Mouse (Mus musculus) embryonic facial prominence, embryonic 12.5 days (tissue): Measurements from ENCODE around the gene Tcp10b. TPM values are rescaled to one million over a fixed set of nuclear protein-coding genes. Genes with fewer than 3 reads are reported as not detected.
A peak's percentile ranks its signal among the peaks of the same experiment; 100 is the strongest.
"Not testable (repeated sequence)": the region's sequence is repeated elsewhere in the genome, so short reads cannot be mapped to it uniquely, and the experiment has no call there.

Experiments used
- ATAC-seq: fragments of 200-750 bp; cut with Nextera tagmentation; 2 replicates; pipeline ENCODE4 v1.8.0; 2017; ENCODE audit not compliant: insufficient number of reproducible peaks, insufficient read depth, low FRiP score, low TSS enrichment
- H3K27ac ChIP-seq: fragments of 300-500 bp; sonication (generic); 2 replicates; pipeline ENCODE4 v1.5.1; 2016; ENCODE audit warnings: mild to moderate bottlenecking
- H3K27me3 ChIP-seq: fragments of 300-500 bp; sonication (generic); 2 replicates; pipeline ENCODE4 v1.6.1; 2016; ENCODE audit warnings: mild to moderate bottlenecking, moderate library complexity
- H3K36me3 ChIP-seq: fragments of 300-500 bp; sonication (generic); 2 replicates; pipeline ENCODE4 v1.6.1; 2016; ENCODE audit warnings: mild to moderate bottlenecking
- H3K4me1 ChIP-seq: fragments of 300-500 bp; sonication (generic); 2 replicates; pipeline ENCODE4 v1.6.1; 2016
- H3K4me2 ChIP-seq: fragments of 300-500 bp; sonication (generic); replicated peaks from 2 replicates; pipeline ENCODE4 v1.6.1; 2016; ENCODE audit warnings: mild to moderate bottlenecking, moderate library complexity
- H3K4me3 ChIP-seq: fragments of 300-500 bp; sonication (generic); 2 replicates; pipeline ENCODE4 v1.5.1; 2016; ENCODE audit warnings: mild to moderate bottlenecking
- H3K9ac ChIP-seq: fragments of 300-500 bp; sonication (generic); 2 replicates; pipeline ENCODE4 v1.6.1; 2016; ENCODE audit warnings: mild to moderate bottlenecking, moderate library complexity
- H3K9me3 ChIP-seq: fragments of 300-500 bp; sonication (generic); 2 replicates; pipeline ENCODE4 v1.6.1; 2016; ENCODE audit warnings: mild to moderate bottlenecking, moderate library complexity
- WGBS: fragments of 180-500 bp; shearing (Covaris S2); methylation state at CpG from one replicate; pipeline ENCODE4 v1.1.7; 2016; 5-methylcytosine and 5-hydroxymethylcytosine counted together
- polyA plus RNA-seq: library from polyadenylated mRNA; unstranded; fragments of >200 nt; fragmentation: Nextera tagmentation; extraction: Ambion mirVana; gene quantifications from 2 replicates; pipeline ENCODE4 v1.2.1, GENCODE M21; 2016

Gene Tcp10b
- not detected in 2 replicates for polyA plus RNA-seq

DNA sequence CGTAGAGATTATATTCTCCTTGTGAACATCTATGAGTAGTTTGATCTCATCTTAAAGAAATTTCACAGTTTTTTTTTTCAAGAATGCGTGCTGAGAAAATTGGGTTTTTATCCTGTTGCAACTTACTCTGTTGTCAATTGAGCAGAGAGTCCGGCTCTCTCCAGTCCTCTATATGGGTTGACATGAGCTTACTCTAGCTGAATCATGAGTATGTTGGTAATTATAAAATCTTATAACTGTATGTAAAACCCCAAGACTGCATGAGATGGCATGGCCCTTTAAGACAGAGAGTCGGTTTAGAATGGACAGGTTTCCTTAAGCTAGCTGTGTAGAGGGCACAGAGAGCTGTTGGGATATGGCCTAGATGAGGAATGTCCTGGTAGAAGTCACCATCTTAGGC is at the start of gene Tcp10b:
Tcp10b (plus strand) TSS at position 301 of the 400 bp plus-strand sequence.
- not testable (repeated sequence) for ATAC-seq, H3K27ac ChIP-seq, H3K27me3 ChIP-seq, H3K36me3 ChIP-seq, H3K9me3 ChIP-seq, H3K4me3 ChIP-seq, H3K9ac ChIP-seq, H3K4me1 ChIP-seq, H3K4me2 ChIP-seq
- 93% methylated on average over 4 of the region's 4 CpGs for whole genome bisulfite sequencing

DNA sequence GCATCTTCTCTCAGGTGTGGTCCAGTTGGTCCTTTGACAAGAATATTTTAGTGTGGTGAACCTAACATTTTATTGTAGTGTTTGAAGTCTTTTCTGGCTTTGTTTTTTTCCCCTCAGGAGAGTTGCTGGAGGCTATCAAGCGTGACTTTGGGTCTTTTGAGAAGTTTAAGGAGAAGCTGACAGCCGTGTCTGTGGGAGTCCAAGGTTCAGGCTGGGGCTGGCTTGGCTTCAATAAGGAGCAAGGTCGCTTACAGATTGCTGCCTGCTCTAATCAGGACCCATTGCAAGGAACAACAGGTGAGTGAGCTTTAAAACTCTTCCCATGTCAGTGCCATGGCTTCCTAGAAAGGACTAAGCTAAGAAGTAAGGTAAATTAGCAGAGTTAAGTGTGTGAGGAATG is 47.6 kb upstream of the Tcp10b start:
- no peak for ATAC-seq
- no peak overlapping the region for H3K27ac ChIP-seq
- H3K4me1 ChIP-seq: peaks cover 8% of the 10 kb centered on the region
- no peak overlapping the region for H3K9ac ChIP-seq
- peaks cover 26% of the 10 kb centered on the region for H3K36me3 ChIP-seq
- 81% methylated on average over 3 of the region's 3 CpGs for WGBS
- no peaks in the 10 kb centered on the region for H3K9me3 ChIP-seq
- no peak overlapping the region for H3K4me3 ChIP-seq
- H3K4me2 ChIP-seq: no peak overlapping the region
- no peaks in the 10 kb centered on the region for H3K27me3 ChIP-seq

DNA sequence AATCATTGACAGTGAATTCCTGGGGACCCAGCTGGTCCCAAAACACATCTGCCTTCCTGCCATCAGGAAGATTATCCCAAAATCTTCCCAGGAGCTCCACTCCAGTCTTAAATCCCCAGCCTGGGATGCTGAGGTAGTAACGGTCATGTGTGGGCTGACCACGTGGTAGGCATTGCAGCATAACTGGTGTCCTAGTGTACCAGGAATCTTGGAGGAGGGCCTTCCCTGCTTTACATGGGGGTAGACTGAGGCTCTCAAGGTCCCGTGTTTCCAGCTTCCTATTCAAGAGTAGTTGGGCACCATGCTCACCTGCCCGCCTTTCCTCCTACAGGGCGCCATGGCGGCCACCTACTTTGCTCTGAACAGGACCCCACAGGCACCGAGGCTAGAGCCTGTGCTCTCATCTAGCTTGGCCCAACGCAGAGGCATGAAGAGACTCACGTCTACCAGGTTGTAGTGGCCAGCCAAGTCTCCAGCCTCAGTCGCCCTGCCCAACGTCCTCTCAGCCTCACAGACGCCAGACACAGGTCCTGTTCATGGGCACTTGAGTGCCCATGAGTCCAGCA is 24.2 kb upstream of the Tcp10b start:
- not testable (repeated sequence) for H3K36me3 ChIP-seq, H3K4me1 ChIP-seq, H3K27ac ChIP-seq, H3K4me2 ChIP-seq, H3K4me3 ChIP-seq, H3K9me3 ChIP-seq, H3K9ac ChIP-seq, H3K27me3 ChIP-seq
- 81% methylated on average over 4 of the region's 12 CpGs for WGBS
- 0 out of 2 replicates have a peak, but pooled peaks have one; percentile 47 for ATAC-seq

DNA sequence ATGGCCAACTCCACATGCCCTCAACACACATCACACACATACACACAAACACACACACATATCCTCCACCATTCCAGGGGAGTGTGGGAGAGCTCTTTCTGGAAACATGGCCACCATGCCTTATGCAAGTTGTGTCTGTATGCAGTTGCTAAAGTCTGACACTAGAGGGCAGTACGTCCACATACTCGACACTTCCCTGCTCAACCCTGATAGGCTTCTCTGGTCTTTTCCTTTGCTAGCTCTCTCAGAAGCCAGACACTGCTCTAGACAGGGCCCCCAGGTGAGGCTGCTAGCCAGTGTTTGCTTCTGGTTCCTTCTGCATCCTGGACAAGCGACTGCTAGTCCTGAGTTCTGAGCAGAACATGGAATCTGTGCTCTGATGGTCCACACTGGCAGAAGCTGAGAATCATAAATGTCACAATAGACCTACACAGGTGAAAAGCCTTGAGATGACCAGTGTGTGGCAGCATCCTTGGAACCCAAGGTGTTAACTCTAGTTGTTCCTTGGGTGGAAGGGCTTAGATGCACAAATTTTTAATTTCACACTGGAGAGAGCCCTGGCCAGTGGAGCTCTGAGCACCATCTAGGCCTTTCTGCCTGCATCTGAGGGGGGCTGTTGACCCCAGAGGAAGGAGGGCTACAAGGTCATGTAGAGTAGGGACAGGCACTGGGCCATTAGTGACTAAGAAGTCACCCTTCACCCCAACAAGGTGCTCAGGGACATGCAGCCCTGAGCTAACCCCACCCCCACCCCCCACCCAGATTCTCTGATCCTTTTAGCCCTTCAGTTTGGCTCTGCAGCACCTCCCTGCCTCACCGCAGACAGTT is 16.8 kb upstream of the Tcp10b start:
- not testable (repeated sequence) for H3K4me1 ChIP-seq, H3K9ac ChIP-seq, H3K27me3 ChIP-seq, H3K4me2 ChIP-seq, H3K36me3 ChIP-seq, H3K27ac ChIP-seq, H3K4me3 ChIP-seq, H3K9me3 ChIP-seq
- WGBS: 8% methylated on average over 4 of the region's 4 CpGs
- peak; percentile 75; the same call in 1 of the 2 replicates for ATAC-seq

DNA sequence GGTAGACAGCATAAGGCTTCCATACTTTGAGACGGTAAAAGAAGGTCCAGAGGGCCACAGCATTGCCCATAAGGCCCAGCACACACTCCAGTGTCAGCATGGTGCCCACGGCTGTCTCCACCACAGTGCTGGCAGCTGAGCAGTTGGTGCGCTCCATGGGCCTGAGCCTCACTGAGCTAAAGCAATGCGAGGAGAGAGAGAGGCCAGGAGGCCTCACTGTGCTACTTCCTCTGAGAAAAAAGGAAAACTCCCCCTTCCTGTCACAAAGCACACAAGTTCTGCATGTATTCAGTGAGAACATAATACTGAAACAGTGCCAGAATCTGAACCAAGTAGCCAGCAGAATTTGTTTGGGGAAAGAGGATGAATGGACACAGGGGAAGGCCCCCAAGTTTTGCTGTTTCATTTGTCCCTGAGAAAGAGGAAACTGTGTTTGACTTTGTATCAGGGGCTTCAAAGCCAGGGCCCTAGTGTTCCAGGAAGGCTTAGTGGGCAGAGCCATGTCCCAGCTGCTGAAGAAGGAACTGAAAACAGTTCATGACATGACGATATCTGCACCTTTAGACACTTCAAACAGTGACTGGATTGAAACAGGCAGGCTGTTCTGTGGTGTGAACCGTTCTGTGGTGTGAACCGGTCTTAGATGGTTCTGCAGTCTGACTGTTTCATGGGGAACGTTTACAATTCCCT is 8.6 kb upstream of the Tcp10b start, which contains the start of gene Gpr31b:
Gpr31b (minus strand) TSS at position 173 of the 690 bp plus-strand sequence.
- H3K9ac ChIP-seq, H3K9me3 ChIP-seq, H3K27ac ChIP-seq, ATAC-seq, H3K36me3 ChIP-seq, H3K4me2 ChIP-seq, H3K4me1 ChIP-seq, H3K27me3 ChIP-seq, H3K4me3 ChIP-seq: not testable (repeated sequence)
- WGBS: 81% methylated on average over 2 of the region's 8 CpGs

DNA sequence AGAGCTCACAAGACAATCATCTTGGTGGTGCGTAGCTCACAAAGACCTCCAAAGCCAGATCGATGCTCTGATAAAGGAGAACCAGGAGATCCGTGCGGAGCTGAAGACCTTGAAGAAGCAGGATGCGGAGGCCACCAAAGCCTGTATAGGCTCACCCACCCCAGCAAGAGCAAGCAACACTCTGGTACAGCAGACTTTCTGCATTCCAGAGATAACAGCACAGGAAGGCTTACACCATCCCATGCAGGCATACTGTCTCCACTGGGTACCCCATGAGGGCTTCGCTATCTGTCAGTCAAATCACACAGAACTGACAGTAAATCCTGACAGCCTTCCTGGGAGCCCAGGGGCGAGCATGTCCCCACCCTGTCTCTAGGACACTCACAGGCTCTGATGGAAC is 2.0 kb downstream of the Tcp10b start:
- H3K4me3 ChIP-seq, ATAC-seq, H3K4me1 ChIP-seq, H3K9ac ChIP-seq, H3K9me3 ChIP-seq, H3K36me3 ChIP-seq, H3K4me2 ChIP-seq, H3K27ac ChIP-seq, H3K27me3 ChIP-seq: not testable (repeated sequence)
- WGBS: 84% methylated on average over 7 of the region's 7 CpGs

DNA sequence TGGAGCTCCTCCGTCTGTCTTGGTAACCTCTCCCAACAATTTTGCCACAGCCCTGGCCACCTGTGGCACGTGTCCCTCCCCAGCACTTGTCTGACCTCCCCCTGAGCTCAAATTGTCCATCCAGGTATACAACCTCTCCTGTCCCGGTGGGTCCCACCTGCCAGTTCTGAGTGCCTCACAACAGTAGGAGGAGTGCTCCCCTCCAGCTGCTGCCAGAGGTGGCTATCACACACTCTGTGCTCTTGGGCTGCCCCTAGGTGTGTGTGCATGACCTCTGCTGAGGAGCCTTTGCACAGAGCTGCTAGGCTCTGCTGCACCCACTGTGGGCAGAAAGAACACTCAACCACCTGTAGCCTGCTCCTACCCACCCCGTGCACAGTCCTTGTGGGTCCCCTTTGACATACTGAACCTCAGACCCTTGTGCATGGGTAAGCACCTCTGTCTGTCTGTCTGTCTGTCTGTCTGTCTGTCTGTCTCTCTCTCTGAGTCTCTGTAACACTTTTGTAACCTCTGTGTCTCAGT is 7.0 kb downstream of the Tcp10b start:
- 80% methylated on average over 1 of the region's 4 CpGs for WGBS
- H3K9ac ChIP-seq, H3K36me3 ChIP-seq, H3K27me3 ChIP-seq, H3K4me2 ChIP-seq, H3K4me3 ChIP-seq, H3K9me3 ChIP-seq, H3K27ac ChIP-seq, H3K4me1 ChIP-seq, ATAC-seq: not testable (repeated sequence)

DNA sequence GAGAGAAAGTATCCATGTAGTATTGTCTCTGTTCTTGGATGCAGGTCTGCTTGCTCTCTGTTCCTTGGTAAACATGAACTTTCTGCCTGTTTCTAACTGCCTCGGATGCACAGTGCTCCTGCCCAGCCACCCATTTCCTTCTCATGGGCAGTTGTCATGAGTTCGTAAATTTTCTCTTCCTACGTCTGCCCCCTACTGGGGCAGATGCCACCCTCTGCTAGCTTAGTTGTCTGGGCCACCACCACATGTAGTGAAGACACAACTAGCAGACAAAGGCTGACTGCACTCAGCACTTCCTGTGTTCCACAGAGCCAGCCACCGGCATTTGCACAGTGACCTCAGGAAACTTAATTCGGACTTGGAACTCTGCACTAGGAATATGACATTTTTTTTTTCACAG is 8.3 kb downstream of the Tcp10b start:
- WGBS: 71% methylated on average over 3 of the region's 5 CpGs

DNA sequence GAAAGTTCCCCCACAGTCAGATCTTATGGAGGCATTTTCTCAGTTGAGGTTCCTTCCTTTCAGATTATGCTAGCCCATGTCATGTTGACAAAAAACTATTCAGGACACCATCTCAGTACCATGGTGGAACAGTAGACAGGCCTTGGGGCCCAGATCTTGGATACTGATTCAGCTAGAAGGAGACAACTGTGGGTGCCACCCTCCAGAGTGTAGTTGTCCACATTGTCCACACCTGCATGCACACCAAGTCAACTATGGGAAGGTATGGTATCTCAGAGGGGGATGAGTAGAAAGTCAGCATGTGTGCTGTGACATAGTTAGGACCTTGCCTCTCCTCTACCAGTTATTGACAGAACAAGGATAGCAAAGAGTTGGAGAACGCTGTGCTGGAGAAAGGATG is 30.6 kb downstream of the Tcp10b start:
- H3K36me3 ChIP-seq, H3K4me1 ChIP-seq, H3K9me3 ChIP-seq, H3K4me3 ChIP-seq, H3K4me2 ChIP-seq, H3K27ac ChIP-seq, H3K9ac ChIP-seq, H3K27me3 ChIP-seq: not testable (repeated sequence)
- 0 out of 2 replicates have a peak, but pooled peaks have one; percentile 28 for ATAC-seq
- WGBS: no CpG with 5 or more reads among the region's 1 CpGs

More for the DNA sequence above, 8.3 kb downstream of the Tcp10b start:
- not testable (repeated sequence) for H3K27ac ChIP-seq, H3K9me3 ChIP-seq, H3K27me3 ChIP-seq, H3K4me1 ChIP-seq, H3K9ac ChIP-seq, ATAC-seq, H3K36me3 ChIP-seq, H3K4me3 ChIP-seq, H3K4me2 ChIP-seq

DNA sequence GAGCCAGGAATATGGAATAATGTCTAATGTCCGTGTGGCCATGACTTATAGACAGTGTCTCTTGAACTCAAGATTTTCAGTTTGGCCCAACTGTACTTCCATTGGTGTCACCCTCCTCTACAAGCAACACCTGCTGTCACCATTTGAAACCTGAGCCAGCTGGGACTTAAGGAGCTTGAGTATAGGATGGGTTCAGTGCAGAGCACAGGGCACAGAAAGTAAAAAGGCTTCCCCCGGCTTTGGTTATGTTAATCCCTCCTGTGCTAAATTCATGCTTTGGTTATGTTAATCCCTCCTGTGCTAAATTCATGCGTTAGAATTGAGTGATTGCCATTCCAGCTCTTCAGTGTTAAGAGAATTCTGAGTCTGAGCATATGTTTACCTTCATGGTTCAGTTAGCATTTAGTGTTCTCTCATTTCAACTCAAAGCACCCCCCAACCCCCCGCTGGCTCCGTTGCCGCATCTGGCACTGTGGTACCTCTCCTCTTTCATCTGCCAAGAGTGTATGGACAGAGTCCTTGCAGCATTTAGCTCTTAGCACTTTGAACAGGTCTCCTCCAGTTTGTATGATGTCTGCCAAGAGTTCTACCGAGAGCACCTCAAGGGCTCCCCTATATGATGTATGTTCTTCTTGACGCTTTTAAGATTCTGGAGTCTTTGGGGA is 31.3 kb downstream of the Tcp10b start:
- WGBS: 56% methylated on average over 8 of the region's 8 CpGs
- H3K4me2 ChIP-seq, H3K4me3 ChIP-seq, H3K9me3 ChIP-seq, ATAC-seq, H3K36me3 ChIP-seq, H3K27ac ChIP-seq, H3K9ac ChIP-seq, H3K4me1 ChIP-seq, H3K27me3 ChIP-seq: not testable (repeated sequence)

DNA sequence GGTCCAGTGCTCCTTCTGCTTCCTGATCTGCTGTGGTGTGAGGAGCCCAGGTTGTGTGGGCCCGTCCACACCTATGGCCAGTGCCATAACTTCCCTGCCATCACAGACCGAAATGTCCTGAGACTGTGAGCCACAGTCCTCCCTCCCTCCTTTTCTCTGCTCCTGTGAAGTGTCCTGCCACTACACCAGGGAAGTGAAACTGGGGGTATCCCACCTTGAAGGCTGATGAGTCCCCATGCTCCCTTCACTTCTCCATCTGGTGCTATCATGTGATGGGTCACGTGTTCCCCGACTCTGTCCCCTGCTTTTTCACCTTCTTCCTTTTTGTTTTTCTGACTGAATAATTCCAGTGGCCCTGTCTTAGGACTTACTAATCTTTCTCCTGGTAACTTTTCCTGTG is 32.1 kb downstream of the Tcp10b start:
- not testable (repeated sequence) for H3K4me2 ChIP-seq, H3K36me3 ChIP-seq, H3K27ac ChIP-seq, H3K9me3 ChIP-seq, ATAC-seq, H3K9ac ChIP-seq, H3K27me3 ChIP-seq, H3K4me3 ChIP-seq, H3K4me1 ChIP-seq
- 86% methylated on average over 2 of the region's 4 CpGs for WGBS
